Mouse (Mus musculus) C3H10T1/2 (cell line): ENCODE measurements around the gene Il19. TPM values are rescaled to one million over a fixed set of nuclear protein-coding genes. Genes with fewer than 3 reads are reported as not detected.

Experiments used
- polyA plus RNA-seq, 2 experiments: library from polyadenylated mRNA; unstranded; fragments of >200 nt; fragmentation: generic; extraction: Trizol; gene quantifications; one replicate each; pipeline ENCODE4 v1.2.1; 2012; ENCODE audit warnings: missing spikeins in 2 of 2

The Il19 gene
- polyA plus RNA-seq: under 1 TPM in 1 of 2 experiments, not detected in 1; 0.07 TPM

GRCm38 (mm10) chr1:130940065-130940687 is at the start of gene Il19:
Il19 (minus strand) TSS chr1:130940115.

DNA sequence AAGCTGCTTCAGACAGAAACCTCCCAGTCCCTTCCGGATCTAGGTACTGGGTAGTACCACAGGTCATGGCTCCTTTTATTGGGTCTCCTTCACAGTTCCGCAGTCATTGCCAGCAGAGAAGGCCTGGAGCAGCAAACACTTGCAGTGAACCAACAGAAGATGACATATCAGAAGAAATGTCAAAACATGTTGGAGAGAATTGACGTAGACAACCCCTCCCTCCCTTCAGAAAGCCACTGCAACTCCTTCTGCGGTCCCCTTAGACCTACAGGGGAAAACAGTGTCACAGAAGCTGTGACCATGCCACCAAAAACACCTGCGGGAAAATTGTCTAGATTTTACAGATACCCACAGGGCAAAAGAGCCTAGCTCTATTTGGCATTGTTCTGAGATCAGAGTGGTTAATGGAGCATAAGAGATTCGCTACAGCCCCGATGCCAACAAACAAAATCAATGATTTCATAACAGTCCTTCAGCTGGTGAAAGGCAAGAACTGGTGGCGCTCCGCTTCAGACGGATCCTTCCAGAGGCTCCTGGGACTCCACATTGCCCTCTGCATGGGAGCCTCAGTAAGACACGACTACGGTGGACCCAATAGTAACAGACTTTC is 28.4 kb downstream of the Il19 start, which contains the start of gene Il20:
Gene Il20, minus strand, starts transcription at position 51 of the 610 bp plus-strand sequence.

DNA sequence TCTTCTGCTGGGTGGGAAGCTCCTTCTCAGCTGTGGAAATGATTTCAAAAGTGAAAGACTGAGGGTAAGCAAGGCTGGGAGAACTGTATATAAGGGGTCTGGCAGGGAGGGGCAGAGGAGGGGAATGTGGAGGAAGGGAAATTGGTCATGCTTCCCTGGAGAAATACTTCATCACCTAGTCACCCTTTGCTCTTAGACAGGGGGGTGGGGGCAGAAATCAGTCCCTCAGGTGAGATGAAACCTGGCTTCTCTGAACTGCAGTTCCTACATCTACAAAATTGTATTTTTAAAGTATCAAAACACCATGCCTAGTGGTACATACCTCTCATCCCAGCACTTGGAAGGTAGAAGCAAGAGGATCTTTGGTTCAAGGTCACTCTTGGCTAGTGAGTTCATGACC is 52.6 kb downstream of the Il19 start, which contains the start of gene Il24:
Gene Il24, minus strand, starts transcription at position 101 of the 400 bp plus-strand sequence.

Other genes with a start within 250 kb of the Il19 start
- gene Gm29427, start 224.3 kb downstream of the Il19 start, polyA plus RNA-seq: not detected
- gene Yod1, start 222.8 kb downstream of the Il19 start, polyA plus RNA-seq: under 1 TPM; 0.08 to 0.60 TPM
- gene Pfkfb2, start 210.9 kb downstream of the Il19 start, polyA plus RNA-seq: 1 to 10 TPM in 1 of 2 experiments, under 1 TPM in 1; 0.26 to 3.4 TPM
- gene AA986860, start 208.1 kb downstream of the Il19 start, polyA plus RNA-seq: 1 to 10 TPM in 1 of 2 experiments, under 1 TPM in 1; 0.54 to 2.2 TPM
- not detected for gene Fcamr, start 139.2 kb downstream of the Il19 start, polyA plus RNA-seq
- not detected for gene Pigr, start 113.4 kb downstream of the Il19 start, polyA plus RNA-seq
- gene Fcmr, start 74.4 kb downstream of the Il19 start, polyA plus RNA-seq: not detected
- not detected for gene Il24, start 52.7 kb downstream of the Il19 start, polyA plus RNA-seq
- not detected for gene Il20, start 28.7 kb downstream of the Il19 start, polyA plus RNA-seq
- gene Il10, start 79.7 kb upstream of the Il19 start, polyA plus RNA-seq: not detected
- 10 to 100 TPM; 54.8 to 60.2 TPM for gene Mapkapk2, start 157.7 kb upstream of the Il19 start, polyA plus RNA-seq
- 1 to 10 TPM in 1 of 2 experiments, under 1 TPM in 1; 0.93 to 2.1 TPM for gene Dyrk3, start 198.2 kb upstream of the Il19 start, polyA plus RNA-seq
- 10 to 100 TPM; 40.3 to 40.5 TPM for gene Eif2d, start 213.1 kb upstream of the Il19 start, polyA plus RNA-seq